Mouse (Mus musculus): Measurements from ENCODE around the gene Pnmt. TPM values are rescaled to one million over a fixed set of nuclear protein-coding genes. Genes with fewer than 3 reads are reported as not detected.

Pnmt gene
- polyA plus RNA-seq, 1 experiment from 2014 or later, result 0.57 TPM

- Histone ChIP-seq H3K4me3 (no peak overlapping the region), H3K27me3 (no peaks in the 10 kb centered on the region)
- ATAC-seq (replicated peaks; ENCODE audit: insufficient number of reproducible peaks, insufficient read depth, low FRiP score, low read depth), result no peak
Observed at GRCm38 (mm10) chr11:98426592-98426991, 40.3 kb downstream of the Pnmt start.

GRCm38 (mm10) chr11:98428436-98428835 lies 42.2 kb downstream of the Pnmt start:
- H3K9ac ChIP-seq, result no peak overlapping the region
- ATAC-seq (replicated peaks; ENCODE audit: insufficient number of reproducible peaks, insufficient read depth, low FRiP score, low read depth), result no peak
- H3K4me2 ChIP-seq, result no peak overlapping the region
- H3K27me3 ChIP-seq, result no peaks in the 10 kb centered on the region
- 76% methylated on average over 5 of the region's 5 CpGs for WGBS
- no peaks in the 10 kb centered on the region for H3K4me1 ChIP-seq (replicated peaks)
- H3K4me3 ChIP-seq, result no peak overlapping the region
- H3K36me3 ChIP-seq, result peaks cover 95% of the 10 kb centered on the region
- H3K9me3 ChIP-seq (replicated peaks), result no peaks in the 10 kb centered on the region
- H3K27ac ChIP-seq, result no peak overlapping the region

More at GRCm38 (mm10) chr11:98426592-98426991, 40.3 kb downstream of the Pnmt start:
- H3K9ac ChIP-seq, result no peak overlapping the region
- no peaks in the 10 kb centered on the region for H3K9me3 ChIP-seq (replicated peaks)
- no peak overlapping the region for H3K27ac ChIP-seq
- H3K4me2 ChIP-seq, result no peak overlapping the region
- H3K36me3 ChIP-seq, result peaks cover 96% of the 10 kb centered on the region
- 89% methylated on average over 7 of the region's 7 CpGs for WGBS
- H3K4me1 ChIP-seq (replicated peaks), result no peaks in the 10 kb centered on the region

GRCm38 (mm10) chr11:98431743-98432502 lies 45.7 kb downstream of the Pnmt start:
- Histone ChIP-seq H3K9me3 (replicated peaks) (no peaks in the 10 kb centered on the region), H3K4me2 (no peak overlapping the region), H3K4me3 (no peak overlapping the region), H3K27ac (no peak overlapping the region), H3K4me1 (replicated peaks) (no peaks in the 10 kb centered on the region), H3K36me3 (peaks cover 96% of the 10 kb centered on the region), H3K27me3 (no peaks in the 10 kb centered on the region), H3K9ac (no peak overlapping the region)
- no peak for ATAC-seq (replicated peaks; ENCODE audit: insufficient number of reproducible peaks, insufficient read depth, low FRiP score, low read depth)
- 79% methylated on average over 9 of the region's 9 CpGs for WGBS

GRCm38 (mm10) chr11:98435723-98436122 lies 49.5 kb downstream of the Pnmt start:
- ATAC-seq (replicated peaks; ENCODE audit: insufficient number of reproducible peaks, insufficient read depth, low FRiP score, low read depth), result no peak
- H3K4me3 ChIP-seq, result no peak overlapping the region

GRCm38 (mm10) chr11:98437441-98437840 lies 51.2 kb downstream of the Pnmt start:
- Histone ChIP-seq H3K4me3 (0 out of 2 replicates have a peak overlapping the region, but pooled peaks have one; percentile 78), H3K9ac (no peak overlapping the region), H3K4me2 (no peak overlapping the region), H3K9me3 (replicated peaks) (no peaks in the 10 kb centered on the region), H3K36me3 (peaks cover 46% of the 10 kb centered on the region), H3K4me1 (replicated peaks) (peaks cover 9% of the 10 kb centered on the region; the same call in 1 of the 2 replicates), H3K27ac (no peak overlapping the region), H3K27me3 (no peaks in the 10 kb centered on the region)
- 80% methylated on average over 6 of the region's 6 CpGs for WGBS
- ATAC-seq (replicated peaks; ENCODE audit: insufficient number of reproducible peaks, insufficient read depth, low FRiP score, low read depth), result no peak

More at GRCm38 (mm10) chr11:98435723-98436122, 49.5 kb downstream of the Pnmt start:
- Histone ChIP-seq H3K9me3 (replicated peaks) (no peaks in the 10 kb centered on the region), H3K4me2 (no peak overlapping the region), H3K9ac (no peak overlapping the region), H3K27ac (no peak overlapping the region), H3K27me3 (no peaks in the 10 kb centered on the region), H3K4me1 (replicated peaks) (peaks cover 9% of the 10 kb centered on the region; the same call in 1 of the 2 replicates), H3K36me3 (peaks cover 64% of the 10 kb centered on the region)
- 89% methylated on average over 9 of the region's 9 CpGs for WGBS

Other genes starting within 250 kb of the Pnmt start
- 13.0 and 13.8 TPM in 2 replicates for gene Fbxl20, start 236.0 kb upstream of the Pnmt start, polyA plus RNA-seq (2015; fragmentation: Nextera tagmentation; extraction: Ambion mirVana)
- gene Med1, start 193.2 kb upstream of the Pnmt start, polyA plus RNA-seq (2015; fragmentation: Nextera tagmentation; extraction: Ambion mirVana), result 44.3 and 45.7 TPM in 2 replicates
- 6.1 and 7.0 TPM in 2 replicates for gene Cdk12, start 183.4 kb upstream of the Pnmt start, polyA plus RNA-seq (2015; fragmentation: Nextera tagmentation; extraction: Ambion mirVana)
- 0.04 TPM in 1 of 2 replicates, not detected in the other for gene Neurod2, start 56.8 kb upstream of the Pnmt start, polyA plus RNA-seq (2015; fragmentation: Nextera tagmentation; extraction: Ambion mirVana)
- 60.9 and 62.5 TPM in 2 replicates for gene Ppp1r1b, start 38.0 kb upstream of the Pnmt start, polyA plus RNA-seq (2015; fragmentation: Nextera tagmentation; extraction: Ambion mirVana)
- 33.9 and 40.5 TPM in 2 replicates for gene Stard3, start 28.1 kb upstream of the Pnmt start, polyA plus RNA-seq (2015; fragmentation: Nextera tagmentation; extraction: Ambion mirVana)
- 154 and 158 TPM in 2 replicates for gene Tcap, start 2.6 kb upstream of the Pnmt start, polyA plus RNA-seq (2015; fragmentation: Nextera tagmentation; extraction: Ambion mirVana)
- 17.0 and 19.3 TPM in 2 replicates for gene Pgap3, start 14.0 kb downstream of the Pnmt start, polyA plus RNA-seq (2015; fragmentation: Nextera tagmentation; extraction: Ambion mirVana)
- gene Erbb2, start 26.0 kb downstream of the Pnmt start, polyA plus RNA-seq (2015; fragmentation: Nextera tagmentation; extraction: Ambion mirVana), result 36.1 and 44.2 TPM in 2 replicates
- gene Mien1, start 52.5 kb downstream of the Pnmt start, polyA plus RNA-seq (2015; fragmentation: Nextera tagmentation; extraction: Ambion mirVana), result 98.8 and 108 TPM in 2 replicates
- 1.3 and 5.0 TPM in 2 replicates for gene Grb7, start 59.9 kb downstream of the Pnmt start, polyA plus RNA-seq (2015; fragmentation: Nextera tagmentation; extraction: Ambion mirVana)
- 0.05 and 0.70 TPM in 2 replicates for gene Ikzf3, start 159.6 kb downstream of the Pnmt start, polyA plus RNA-seq (2015; fragmentation: Nextera tagmentation; extraction: Ambion mirVana)
- gene Zpbp2, start 164.6 kb downstream of the Pnmt start, polyA plus RNA-seq (2015; fragmentation: Nextera tagmentation; extraction: Ambion mirVana), result 0.11 and 0.43 TPM in 2 replicates
- 55.6 and 68.0 TPM in 2 replicates for gene Ormdl3, start 200.9 kb downstream of the Pnmt start, polyA plus RNA-seq (2015; fragmentation: Nextera tagmentation; extraction: Ambion mirVana)
- not detected in 2 replicates for gene Lrrc3c, start 211.8 kb downstream of the Pnmt start, polyA plus RNA-seq (2015; fragmentation: Nextera tagmentation; extraction: Ambion mirVana)
- gene Gm12355, start 239.2 kb downstream of the Pnmt start, polyA plus RNA-seq (2015; fragmentation: Nextera tagmentation; extraction: Ambion mirVana), result 0.14 and 0.96 TPM in 2 replicates
- gene Gsdma3, start 239.9 kb downstream of the Pnmt start, polyA plus RNA-seq (2015; fragmentation: Nextera tagmentation; extraction: Ambion mirVana), result not detected in 2 replicates

Data from heart, embryonic 15.5 days (tissue).